Mouse (Mus musculus) cortical plate, adult 2 months (tissue): Measurements from ENCODE around the gene 4930402H24Rik.

Source experiments
- CTCF ChIP-seq: fragments of 200-500 bp; IDR thresholded peaks from 2 replicates; pipeline ENCODE4 v1.5.1; 2011; ENCODE audit warnings: mild to moderate bottlenecking, control low read depth, low read length; ENCODE audit not compliant: insufficient read depth; ENCODE audit errors: extremely low read depth
- POLR2A ChIP-seq: fragments of 200-500 bp; IDR thresholded peaks from 2 replicates; pipeline ENCODE4 v1.6.1; 2011; ENCODE audit warnings: mild to moderate bottlenecking, low read length, control low read depth; ENCODE audit not compliant: insufficient read depth; ENCODE audit errors: extremely low read depth

- no peak for TF ChIP-seq CTCF
- no peak for TF ChIP-seq POLR2A
Measured at GRCm38 (mm10) chr2:130911691-130912090, 5.5 kb upstream of the 4930402H24Rik start.
